Comparison of ENCODE assay signal across 35 mouse cellular contexts in the genomic region with DNA sequence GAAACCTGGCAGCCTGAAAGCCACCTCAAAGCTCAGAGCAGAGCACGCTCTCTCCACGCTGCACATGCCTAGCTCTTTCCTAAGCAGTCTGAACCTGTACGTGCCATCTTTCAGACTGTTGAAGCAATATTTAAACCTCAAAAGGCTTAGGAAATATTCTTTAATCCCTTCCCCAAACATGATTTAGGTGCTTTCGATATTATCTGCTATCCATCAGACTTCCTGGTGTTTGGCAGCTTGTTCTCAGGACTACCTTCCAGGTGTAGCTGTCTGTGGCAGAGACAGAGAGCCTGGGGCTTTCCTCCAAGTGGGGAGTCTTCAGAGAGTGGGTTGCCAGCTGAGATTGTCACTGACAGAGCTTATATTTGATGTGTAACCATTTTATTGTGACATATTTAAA.
"Had no signal": no experiment of that assay in that cellular context is flagged by ENCODE, and none has a peak within 500 bp of the region (broad histone marks: within the 10 kb centered on the region; RNA-seq: fewer than 3 reads in every experiment).

No protein-coding gene starts in this region.

- DNase-seq: heart, postnatal 10 days; heart, postnatal 14 days; heart, postnatal 36 days; heart, postnatal 4 days; kidney, adult 11 months; kidney, adult 18-20 months; kidney, adult 2 months; kidney, adult 8-10 months; kidney, adult 9 months; kidney, postnatal 10 days; kidney, postnatal 14 days; kidney, postnatal 25 days; kidney, postnatal 36 days; kidney, postnatal 4 days; layer of hippocampus, adult 9-11 months; layer of hippocampus, postnatal 36 days had no signal

- H3K27me3 ChIP-seq: heart, embryonic 12.5 days; heart, embryonic 15.5 days; intestine, embryonic 15.5 days had no signal

- H3K9me3 ChIP-seq: heart, embryonic 12.5 days; heart, embryonic 13.5 days; heart, embryonic 15.5 days; hindbrain, embryonic 10.5 days; hindbrain, embryonic 12.5 days; hindbrain, embryonic 13.5 days; hindbrain, embryonic 15.5 days; intestine, embryonic 15.5 days; kidney, embryonic 15.5 days had no signal

- H3K9ac ChIP-seq: heart, embryonic 12.5 days; heart, embryonic 13.5 days; heart, embryonic 15.5 days; hindbrain, embryonic 12.5 days; hindbrain, embryonic 13.5 days; hindbrain, embryonic 14.5 days; hindbrain, embryonic 15.5 days; intestine, embryonic 15.5 days; kidney, embryonic 15.5 days had no signal

- ATAC-seq: hindbrain, embryonic 16.5 days; hindbrain, postnatal 0 days; inflammation-experienced regulatory T-cells, adult 6 months; intestine, embryonic 15.5 days; intestine, embryonic 16.5 days; intestine, postnatal 0 days had no signal

- H3K27ac ChIP-seq: heart, embryonic 13.5 days; heart, embryonic 15.5 days; hindbrain, embryonic 10.5 days; hindbrain, embryonic 12.5 days; hindbrain, embryonic 13.5 days; hindbrain, embryonic 14.5 days; hindbrain, embryonic 15.5 days; hindbrain, postnatal 0 days; intestine, embryonic 15.5 days; kidney, embryonic 15.5 days; kidney, postnatal 0 days; layer of hippocampus, adult 2 months; left cerebral cortex, adult 2 months had no signal

- H3K4me2 ChIP-seq: heart, embryonic 11.5 days; heart, embryonic 12.5 days; heart, embryonic 13.5 days; heart, embryonic 15.5 days; hindbrain, embryonic 12.5 days; hindbrain, embryonic 13.5 days; hindbrain, embryonic 14.5 days; hindbrain, embryonic 15.5 days; intestine, embryonic 15.5 days; kidney, embryonic 15.5 days had no signal

- H3K36me3 ChIP-seq: heart, embryonic 12.5 days; heart, embryonic 13.5 days; heart, embryonic 15.5 days; hindbrain, embryonic 10.5 days; hindbrain, embryonic 12.5 days; hindbrain, embryonic 13.5 days; hindbrain, embryonic 15.5 days; intestine, embryonic 15.5 days; kidney, embryonic 15.5 days had no signal

- H3K4me1 ChIP-seq: heart, embryonic 15.5 days; hindbrain, embryonic 13.5 days; hindbrain, embryonic 15.5 days; intestine, embryonic 15.5 days; kidney, embryonic 15.5 days had no signal

- H3K4me3 ChIP-seq: heart, embryonic 12.5 days; heart, embryonic 13.5 days; heart, embryonic 15.5 days; hindbrain, embryonic 10.5 days; hindbrain, embryonic 12.5 days; hindbrain, embryonic 13.5 days; hindbrain, embryonic 15.5 days; intestine, embryonic 15.5 days; kidney, embryonic 15.5 days; layer of hippocampus, adult 2 months; left cerebral cortex, adult 2 months had no signal
